Mouse (Mus musculus) liver, adult 2 months (tissue): ENCODE data around the gene Pla2g12b. TPM values are rescaled to one million over a fixed set of nuclear protein-coding genes. Genes with fewer than 3 reads are reported as not detected.
"Not testable (repeated sequence)": the region's sequence is repeated elsewhere in the genome, so short reads cannot be mapped to it uniquely, and the experiment has no call there.

Source experiments
- DNase-seq: peaks from one replicate; pipeline ENCODE4 v3.0.0-alpha.2; 2011; ENCODE audit warnings: low read depth, low spot score; ENCODE audit errors: extremely low read depth
- H3K27ac ChIP-seq: fragments of 200-500 bp; replicated peaks from 2 replicates; pipeline ENCODE4 v1.5.1; 2012; ENCODE audit warnings: low read depth, mild to moderate bottlenecking, control low read depth, inconsistent platforms, low read length; ENCODE audit not compliant: insufficient read depth
- H3K27me3 ChIP-seq: fragments of 200-500 bp; 2 replicates; pipeline ENCODE4 v1.6.1; 2012; ENCODE audit warnings: mild to moderate bottlenecking, moderate library complexity, low read length, inconsistent platforms; ENCODE audit not compliant: control insufficient read depth, insufficient read depth
- H3K36me3 ChIP-seq: fragments of 200-500 bp; 2 replicates; pipeline ENCODE4 v1.6.1; 2012; ENCODE audit warnings: low read length, inconsistent platforms; ENCODE audit not compliant: control insufficient read depth, insufficient read depth
- H3K4me1 ChIP-seq: fragments of 200-500 bp; 2 replicates; pipeline ENCODE4 v1.6.1; 2011; ENCODE audit warnings: low read length; ENCODE audit not compliant: control insufficient read depth, insufficient read depth
- H3K4me3 ChIP-seq: fragments of 200-500 bp; 2 replicates; pipeline ENCODE4 v1.5.1; 2011; ENCODE audit warnings: low read depth, mild to moderate bottlenecking, control low read depth, low read length, moderate library complexity; ENCODE audit not compliant: insufficient read depth
- H3K79me2 ChIP-seq: fragments of 200-500 bp; 2 replicates; pipeline ENCODE4 v1.6.1; 2012; ENCODE audit warnings: inconsistent platforms, mild to moderate bottlenecking, low read length, moderate library complexity; ENCODE audit not compliant: control insufficient read depth, insufficient read depth
- H3K9ac ChIP-seq: fragments of 200-500 bp; 2 replicates; pipeline ENCODE4 v1.6.1; 2012; ENCODE audit warnings: low read depth, mild to moderate bottlenecking, control low read depth, inconsistent platforms, low read length
- CTCF ChIP-seq: fragments of 200-500 bp; IDR thresholded peaks from 2 replicates; pipeline ENCODE4 v1.5.1; 2011; ENCODE audit warnings: low read depth, low read length, control low read depth
- POLR2A ChIP-seq: fragments of 200-500 bp; IDR thresholded peaks from 2 replicates; pipeline ENCODE4 v1.6.1; 2011; ENCODE audit warnings: low read length, control low read depth; ENCODE audit not compliant: insufficient read depth; ENCODE audit errors: extremely low read depth
- WGBS: fragments of 180-500 bp; shearing (Covaris S2); methylation state at CpG from one replicate; pipeline ENCODE4 v1.1.7; 2018; 5-methylcytosine and 5-hydroxymethylcytosine counted together
- polyA plus RNA-seq: library from polyadenylated mRNA; depleted of rRNA; stranded (reverse); fragments of >200 nt; gene quantifications from 2 replicates; pipeline ENCODE4 v1.2.3, GENCODE M21; 2012
- total RNA-seq: library from RNA; depleted of rRNA; stranded (reverse); fragments of >200 nt; gene quantifications from 2 replicates; pipeline ENCODE4 v1.2.3, GENCODE M21; 2014

The Pla2g12b gene
- total and polyA plus RNA-seq, 2 experiments: 58.5 to 66.6 TPM

GRCm38 (mm10) chr10:59389652-59390051 is 13.8 kb upstream of the Pla2g12b start:
- no peak overlapping the region for H3K4me3 ChIP-seq
- no peaks in the 10 kb centered on the region for H3K36me3 ChIP-seq
- no peaks in the 10 kb centered on the region for H3K4me1 ChIP-seq
- no peak for DNase-seq
- WGBS: 96% methylated on average over 3 of the region's 3 CpGs
- H3K9ac ChIP-seq: no peak overlapping the region
- no peaks in the 10 kb centered on the region for H3K79me2 ChIP-seq
- TF ChIP-seq CTCF: no peak
- no peak for TF ChIP-seq POLR2A
- no peaks in the 10 kb centered on the region for H3K27me3 ChIP-seq
- no peak overlapping the region for H3K27ac ChIP-seq

- no peaks in the 10 kb centered on the region for H3K79me2 ChIP-seq
- no peak overlapping the region for H3K27ac ChIP-seq
- TF ChIP-seq CTCF (no peak), POLR2A (no peak)
- no peaks in the 10 kb centered on the region for H3K4me1 ChIP-seq
- no peak overlapping the region for H3K4me3 ChIP-seq
- no peaks in the 10 kb centered on the region for H3K27me3 ChIP-seq
- WGBS: 43% methylated on average over 4 of the region's 4 CpGs
- H3K9ac ChIP-seq: no peak overlapping the region
- H3K36me3 ChIP-seq: no peaks in the 10 kb centered on the region
- DNase-seq: no peak
These were observed 11.6 kb upstream of the Pla2g12b start for GRCm38 (mm10) chr10:59391907-59392306.

GRCm38 (mm10) chr10:59395461-59395860 is 8.0 kb upstream of the Pla2g12b start, which contains the start of gene Gm10273:
Gm10273 (plus strand) TSS chr10:59395632.
- not testable (repeated sequence) for DNase-seq, H3K79me2 ChIP-seq, H3K36me3 ChIP-seq, H3K27me3 ChIP-seq, H3K4me1 ChIP-seq, H3K27ac ChIP-seq, H3K4me3 ChIP-seq, H3K9ac ChIP-seq
- WGBS: 96% methylated on average over 11 of the region's 25 CpGs

GRCm38 (mm10) chr10:59403793-59404149 is 311 bp downstream of the Pla2g12b start:
- H3K27me3 ChIP-seq: no peaks in the 10 kb centered on the region
- WGBS: 24% methylated on average over 10 of the region's 10 CpGs
- peak overlapping the region; percentile 84 for H3K9ac ChIP-seq
- no peak for TF ChIP-seq POLR2A
- DNase-seq: peak; percentile 62
- peak overlapping the region; percentile 88 for H3K4me3 ChIP-seq
- H3K4me1 ChIP-seq: peaks cover 9% of the 10 kb centered on the region
- H3K36me3 ChIP-seq: no peaks in the 10 kb centered on the region
- peaks cover 21% of the 10 kb centered on the region; the same call in 1 of the 2 replicates for H3K79me2 ChIP-seq
- peak overlapping the region; percentile 98 for H3K27ac ChIP-seq

GRCm38 (mm10) chr10:59408499-59408898 is 5.0 kb downstream of the Pla2g12b start:
- no peak overlapping the region for H3K27ac ChIP-seq
- WGBS: 80% methylated on average over 6 of the region's 6 CpGs
- H3K79me2 ChIP-seq: peaks cover 21% of the 10 kb centered on the region; the same call in 1 of the 2 replicates
- H3K9ac ChIP-seq: no peak overlapping the region
- TF ChIP-seq POLR2A: no peak
- TF ChIP-seq CTCF: no peak
- no peaks in the 10 kb centered on the region for H3K27me3 ChIP-seq
- H3K36me3 ChIP-seq: peaks cover 8% of the 10 kb centered on the region; the same call in 1 of the 2 replicates
- peaks cover 5% of the 10 kb centered on the region for H3K4me1 ChIP-seq
- no peak overlapping the region for H3K4me3 ChIP-seq
- DNase-seq: no peak

GRCm38 (mm10) chr10:59410264-59410663 is 6.8 kb downstream of the Pla2g12b start:
- Histone ChIP-seq H3K27me3 (no peaks in the 10 kb centered on the region), H3K27ac (no peak overlapping the region), H3K4me3 (no peak overlapping the region), H3K9ac (no peak overlapping the region), H3K4me1 (peaks cover 1% of the 10 kb centered on the region), H3K36me3 (peaks cover 10% of the 10 kb centered on the region; the same call in 1 of the 2 replicates), H3K79me2 (peaks cover 11% of the 10 kb centered on the region; the same call in 1 of the 2 replicates)
- TF ChIP-seq CTCF (no peak), POLR2A (no peak)
- WGBS: 86% methylated on average over 12 of the region's 12 CpGs
- DNase-seq: no peak
